Mouse (Mus musculus): ENCODE results near the gene Gm47791.

Gene Gm47791

DNA sequence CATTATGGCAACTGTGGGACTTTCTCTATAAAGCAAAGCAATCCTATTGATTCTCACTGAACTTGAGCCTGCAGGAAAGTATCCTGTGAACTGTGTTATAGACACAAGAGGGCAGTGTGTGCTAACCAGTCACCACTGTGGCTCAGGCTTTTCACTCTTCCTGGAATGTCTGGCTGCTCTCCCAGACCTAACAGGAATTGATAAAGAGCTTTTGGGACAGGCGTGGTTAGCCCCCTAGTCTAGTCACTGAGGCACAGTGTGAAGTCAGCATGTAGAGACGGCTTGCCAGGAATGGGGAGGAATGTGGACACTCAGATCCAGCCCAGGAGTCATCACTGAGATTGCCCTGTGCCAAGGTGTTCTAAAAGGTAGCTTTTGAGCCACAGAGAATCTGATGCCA lies 16.4 kb upstream of the Gm47791 start:
- DNase-seq (ENCODE audit: low read depth, low spot score) = peak; percentile 61

DNA sequence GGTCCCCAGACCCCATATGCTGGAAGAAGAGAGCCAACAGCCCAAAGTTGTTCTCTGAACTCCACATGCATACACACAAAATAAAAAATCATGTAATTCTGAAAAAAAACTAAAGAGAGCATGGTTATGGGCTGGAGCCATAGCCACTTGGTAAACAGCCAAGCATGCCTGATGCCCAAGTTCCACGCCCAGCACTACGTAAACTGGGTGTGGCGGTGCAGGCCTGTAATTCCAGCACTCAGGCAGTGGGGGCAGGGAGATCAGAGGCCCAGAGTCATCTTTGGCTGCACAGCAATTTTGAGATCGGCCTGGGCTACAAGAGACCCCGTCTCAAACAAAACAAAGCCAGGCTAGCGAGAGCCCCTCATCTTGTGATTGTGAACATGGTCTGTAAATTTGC lies 14.5 kb upstream of the Gm47791 start:
- DNase-seq (ENCODE audit: low read depth, low spot score) = peak; percentile 35

DNA sequence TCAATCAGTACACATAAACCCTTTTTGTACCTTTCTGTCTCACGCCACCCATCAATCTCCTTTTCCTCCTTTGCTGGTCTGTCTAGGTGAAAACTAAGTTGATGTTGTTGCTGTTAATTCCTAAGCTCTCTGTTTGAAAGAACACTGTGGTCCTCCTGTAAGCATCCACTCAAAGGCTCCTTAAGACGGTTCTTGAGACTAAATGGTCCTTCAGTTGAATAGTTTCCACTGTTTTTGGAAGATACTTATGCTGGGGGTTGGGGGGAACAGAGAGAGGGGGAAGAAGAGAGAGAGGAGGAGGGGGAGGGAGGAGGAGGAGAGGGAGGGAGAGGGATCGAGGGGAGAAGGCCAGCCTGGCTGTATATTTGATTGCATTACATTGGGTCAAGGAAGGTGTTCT lies 12.5 kb upstream of the Gm47791 start:
- no peak for DNase-seq (ENCODE audit: low read depth, low spot score)

DNA sequence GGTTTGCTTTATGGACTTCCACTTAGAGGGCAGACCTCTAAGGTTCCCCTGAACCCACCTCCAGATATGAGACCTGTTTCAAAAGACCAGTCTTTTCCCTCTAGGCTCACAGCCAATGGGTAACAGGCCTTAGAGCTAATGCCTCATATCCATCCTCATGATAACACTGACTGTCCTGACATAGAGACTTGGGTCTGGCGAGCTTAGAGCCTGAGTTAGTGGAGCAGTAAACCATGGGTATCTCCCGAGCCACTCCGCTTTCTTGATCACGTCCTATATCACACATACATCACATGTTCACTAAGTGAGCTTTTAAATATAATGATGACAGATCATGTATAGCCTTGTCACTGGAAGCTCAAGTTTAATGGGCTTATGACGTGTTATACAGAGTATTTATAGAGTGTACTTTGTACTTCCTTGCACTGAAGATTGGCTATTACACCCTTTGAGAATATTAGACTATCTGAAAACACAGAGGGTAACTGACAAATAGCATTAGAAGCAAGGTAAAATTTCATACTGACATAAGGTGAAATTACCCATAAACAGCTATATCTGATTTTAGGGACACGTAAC lies 8.4 kb upstream of the Gm47791 start:
- no peak for DNase-seq (ENCODE audit: low read depth, low spot score)

DNA sequence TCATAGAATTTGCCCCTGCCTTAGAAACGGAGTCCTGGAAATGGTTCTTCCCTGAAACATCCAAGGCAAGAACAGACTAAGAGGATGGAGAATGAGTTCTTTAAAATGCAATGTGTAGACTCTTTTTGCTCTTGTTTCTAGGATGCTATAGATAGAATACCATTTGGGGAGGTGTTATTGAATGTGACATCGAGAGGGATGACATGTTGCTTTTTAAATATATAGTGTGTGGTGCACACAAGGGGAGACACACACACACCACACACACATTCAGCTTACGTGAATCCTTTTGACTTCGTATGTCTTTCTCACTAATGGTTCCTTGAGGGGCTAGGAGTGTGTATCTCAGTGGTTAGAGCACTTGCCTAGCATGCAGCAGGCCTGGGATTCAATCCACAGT lies 4.2 kb upstream of the Gm47791 start:
- no peak for DNase-seq (ENCODE audit: low read depth, low spot score)

DNA sequence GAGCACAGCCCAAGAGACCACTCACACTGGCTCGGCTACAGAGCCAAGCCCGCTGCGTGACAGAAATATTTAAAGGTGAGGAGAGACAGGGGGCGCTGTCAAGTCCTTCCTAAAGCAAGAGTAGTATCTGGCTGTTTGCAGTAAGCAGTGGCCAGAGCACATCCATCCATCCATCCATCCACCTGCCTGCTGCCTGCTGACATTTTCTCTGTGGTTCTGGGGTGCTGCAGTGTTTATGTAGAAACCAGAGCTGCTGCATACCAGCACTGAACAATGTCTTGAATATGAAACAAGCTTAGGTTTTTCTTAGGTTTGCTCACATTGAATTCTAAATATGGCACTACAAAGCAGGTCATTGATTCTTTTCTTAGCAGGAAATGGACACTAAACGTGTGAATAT lies 2.2 kb upstream of the Gm47791 start:
- DNase-seq (ENCODE audit: low read depth, low spot score) = no peak

DNA sequence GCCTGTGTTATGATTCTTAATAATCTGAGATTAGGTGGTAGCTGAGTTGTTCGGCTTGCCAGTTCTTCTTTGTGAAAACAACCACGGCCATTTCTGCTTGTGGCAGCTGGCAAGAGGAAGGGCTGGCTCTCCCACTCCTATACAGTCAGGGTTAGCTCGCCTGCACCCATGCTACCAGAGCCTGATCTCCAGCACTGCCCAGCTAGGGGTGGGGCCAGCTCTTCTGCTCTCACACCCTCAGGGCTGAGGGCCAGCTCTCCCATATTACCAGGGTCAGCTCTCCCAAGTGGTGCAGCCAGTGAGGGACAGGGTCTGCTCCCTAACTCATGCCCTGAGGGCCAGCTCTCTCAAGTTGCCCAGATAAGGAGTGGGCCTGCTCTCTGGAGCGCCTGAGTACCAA lies 1.4 kb upstream of the Gm47791 start:
- DNase-seq (ENCODE audit: low read depth, low spot score) = no peak

DNA sequence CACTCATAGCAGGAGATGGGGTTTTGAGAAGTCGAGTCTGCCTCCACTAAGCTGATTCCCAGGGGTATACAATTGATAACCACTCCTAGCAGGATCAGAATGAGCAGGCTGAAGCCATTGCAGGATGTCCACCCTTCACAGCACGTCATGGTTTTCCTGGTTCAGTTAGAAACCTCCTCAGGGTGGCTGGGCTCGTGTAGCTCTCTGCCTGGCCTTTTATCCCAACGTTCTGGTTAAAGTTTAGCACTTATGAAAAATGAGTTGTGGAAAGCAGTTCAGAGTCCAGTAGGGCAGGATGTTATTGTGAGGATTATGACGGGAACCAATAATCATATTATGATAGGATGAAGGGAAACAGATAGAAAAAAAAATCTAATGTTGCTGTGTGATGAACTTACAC lies 2.8 kb downstream of the Gm47791 start, which contains the start of gene Tm4sf20:
Gene Tm4sf20 (minus strand): TSS at position 193 of the 400 bp plus-strand sequence.
- DNase-seq (ENCODE audit: low read depth, low spot score) = no peak

DNA sequence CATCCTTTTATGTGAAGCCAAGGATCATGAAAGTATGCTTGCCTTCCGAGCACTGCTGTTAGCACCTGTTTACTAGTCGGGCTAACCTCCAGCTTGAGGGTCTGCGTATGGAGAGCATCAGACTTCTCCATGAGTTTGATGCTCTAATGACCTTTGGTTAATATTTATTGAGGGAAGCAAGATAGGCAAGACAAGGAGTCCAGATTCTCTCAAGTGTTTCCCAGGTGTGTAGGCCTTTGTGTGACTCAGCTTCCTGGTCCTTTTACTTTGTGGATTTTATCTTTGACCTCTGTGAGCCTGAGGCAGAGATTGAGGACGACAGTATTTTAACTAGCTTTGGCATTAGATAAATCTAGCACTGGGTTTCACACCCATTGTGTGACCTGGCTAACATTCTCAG lies 4.4 kb downstream of the Gm47791 start:
- DNase-seq (ENCODE audit: low read depth, low spot score) = no peak

DNA sequence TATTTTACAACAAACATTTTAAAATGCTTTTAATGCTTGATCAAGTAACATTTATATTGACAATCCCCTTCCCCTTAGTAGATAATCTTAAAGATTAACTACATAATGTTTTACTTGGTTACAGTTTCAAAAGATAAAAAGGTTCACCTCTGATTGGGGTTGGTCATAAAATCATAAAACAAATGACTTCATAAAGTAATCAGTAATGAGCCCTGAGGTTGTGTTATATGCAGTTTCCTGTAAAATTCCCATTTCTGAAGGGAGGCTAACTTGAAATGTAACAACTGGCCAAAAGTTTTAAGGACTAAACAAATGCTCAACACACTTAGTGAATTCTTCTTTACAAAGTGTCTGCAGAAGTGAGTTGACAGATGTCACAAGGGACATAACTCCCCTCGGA lies 4.8 kb downstream of the Gm47791 start:
- DNase-seq (ENCODE audit: low read depth, low spot score) = no peak

DNA sequence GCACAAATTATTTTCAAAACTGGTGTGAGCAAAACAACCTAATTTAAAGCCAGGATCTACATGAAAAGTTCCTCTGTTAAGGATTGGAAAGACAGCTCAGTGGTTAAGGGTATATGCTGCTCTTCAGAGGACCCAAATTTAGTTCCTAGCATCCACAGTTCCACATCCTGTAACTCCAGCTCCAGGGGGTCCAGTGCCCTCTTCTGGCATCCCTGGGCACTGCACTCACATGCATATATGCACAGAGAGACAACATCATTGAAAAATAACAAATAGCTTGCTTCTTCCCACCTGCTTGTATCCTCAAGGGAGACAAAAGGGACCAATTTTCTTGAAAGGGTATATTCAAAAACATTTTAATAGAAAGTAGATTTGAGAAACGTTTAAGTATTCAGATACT lies 8.8 kb downstream of the Gm47791 start:
- DNase-seq (ENCODE audit: low read depth, low spot score) = no peak

DNA sequence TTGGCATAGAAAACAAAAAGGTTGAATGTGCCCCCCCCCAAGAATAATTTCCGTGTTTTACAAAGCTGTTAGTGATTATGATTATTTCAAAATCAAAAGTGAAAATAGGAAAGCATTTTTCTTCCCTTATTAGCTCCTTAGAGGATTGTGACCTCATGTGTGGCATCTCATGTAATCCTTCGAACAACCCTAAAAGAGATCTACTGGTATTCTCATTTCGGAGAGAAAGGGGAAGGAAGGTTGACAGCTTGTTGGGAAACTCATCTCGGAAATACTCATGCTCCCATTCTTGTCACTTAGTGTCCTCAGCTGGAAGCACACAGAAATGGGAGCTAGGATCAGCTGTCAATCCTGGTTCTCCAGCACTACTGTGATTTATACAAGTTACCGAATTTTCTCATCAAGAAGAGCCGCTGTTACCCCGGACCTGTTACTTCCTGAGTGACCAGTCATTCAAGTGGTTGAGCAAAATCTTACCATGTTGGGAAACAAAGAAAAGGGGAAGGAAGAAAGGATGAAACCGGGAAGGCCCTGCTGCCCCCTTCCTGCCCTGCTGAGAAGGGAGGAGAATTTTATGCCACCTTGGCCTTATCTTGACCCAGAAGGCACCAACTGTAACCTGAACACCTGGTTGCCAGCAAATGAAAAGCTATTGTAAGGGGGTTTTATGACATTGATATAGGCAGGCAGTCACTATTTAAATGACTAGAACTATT lies 9.4 kb downstream of the Gm47791 start:
- DNase-seq (ENCODE audit: low read depth, low spot score) = no peak

DNA sequence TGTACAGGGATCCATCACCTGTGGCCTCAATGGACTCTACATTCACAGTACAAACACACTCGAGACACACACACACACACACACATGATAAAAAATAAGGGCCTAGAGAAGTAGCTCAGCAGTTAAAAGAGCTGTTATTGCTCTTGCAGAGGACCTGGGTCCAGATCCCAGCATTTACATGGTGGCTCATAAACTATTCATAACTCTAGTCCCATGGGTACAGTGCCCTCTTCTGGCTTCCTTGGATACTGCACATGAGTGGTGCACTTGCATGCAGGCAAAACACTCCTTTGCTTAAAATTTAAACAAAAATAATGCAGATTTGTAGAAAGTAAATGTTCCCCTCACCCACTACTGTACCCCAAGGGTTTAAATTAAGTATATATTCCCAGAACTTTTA lies 11.5 kb downstream of the Gm47791 start:
- no peak for DNase-seq (ENCODE audit: low read depth, low spot score)

DNA sequence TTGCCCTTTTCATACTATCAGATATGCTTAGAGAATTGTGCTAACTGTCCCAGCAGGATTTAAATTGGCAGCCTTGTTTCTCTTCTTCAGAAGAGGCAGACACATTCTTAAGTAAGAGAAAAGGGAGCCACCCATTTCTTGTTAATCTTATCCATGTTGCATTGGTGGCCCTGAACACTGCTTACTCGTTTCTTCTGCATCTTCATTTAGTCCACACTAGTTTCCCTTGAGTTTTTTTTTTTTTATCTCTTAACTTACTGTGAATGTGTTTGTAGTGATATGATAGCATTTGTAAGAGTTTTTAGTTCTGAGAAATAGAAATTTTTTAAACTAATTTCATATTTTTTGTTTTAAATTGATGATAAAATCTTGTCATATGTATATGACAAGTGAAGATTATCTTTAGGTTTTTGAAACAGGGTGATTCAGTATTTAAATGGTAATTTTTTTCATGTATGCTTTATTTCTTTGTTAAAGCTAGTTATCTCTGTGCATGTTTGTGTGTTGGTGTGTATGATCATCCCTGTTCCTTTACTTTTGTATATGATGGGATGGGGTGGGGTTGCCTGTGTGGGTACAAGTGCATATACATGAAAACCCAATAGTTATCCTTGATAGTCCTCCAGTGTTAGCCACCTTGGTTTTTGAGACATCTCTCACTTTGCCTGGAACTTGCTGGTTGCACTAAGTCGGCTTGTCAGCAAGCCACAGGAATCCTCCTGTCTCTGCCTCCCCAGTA lies 23.2 kb downstream of the Gm47791 start:
- DNase-seq (ENCODE audit: low read depth, low spot score) = no peak

DNA sequence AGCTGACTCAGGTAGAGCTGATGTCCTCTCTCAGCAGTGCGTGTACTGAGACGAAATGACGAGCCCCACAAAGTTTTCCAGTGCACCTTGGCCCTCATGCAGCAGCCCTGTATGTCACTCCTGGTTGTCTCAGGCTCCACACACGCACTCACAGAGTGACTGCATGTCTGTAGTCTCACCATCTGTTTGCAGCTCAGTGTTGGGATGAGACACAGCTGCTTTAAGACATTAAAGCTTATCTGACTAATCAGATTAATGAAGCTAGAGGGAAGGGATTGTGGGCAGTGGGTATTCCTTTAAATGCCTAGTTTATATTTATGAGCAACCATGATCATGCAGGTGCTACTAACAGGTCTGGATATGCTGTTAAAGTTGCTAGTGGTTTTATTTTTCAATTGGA lies 24.6 kb downstream of the Gm47791 start:
- DNase-seq (ENCODE audit: low read depth, low spot score) = no peak

DNA sequence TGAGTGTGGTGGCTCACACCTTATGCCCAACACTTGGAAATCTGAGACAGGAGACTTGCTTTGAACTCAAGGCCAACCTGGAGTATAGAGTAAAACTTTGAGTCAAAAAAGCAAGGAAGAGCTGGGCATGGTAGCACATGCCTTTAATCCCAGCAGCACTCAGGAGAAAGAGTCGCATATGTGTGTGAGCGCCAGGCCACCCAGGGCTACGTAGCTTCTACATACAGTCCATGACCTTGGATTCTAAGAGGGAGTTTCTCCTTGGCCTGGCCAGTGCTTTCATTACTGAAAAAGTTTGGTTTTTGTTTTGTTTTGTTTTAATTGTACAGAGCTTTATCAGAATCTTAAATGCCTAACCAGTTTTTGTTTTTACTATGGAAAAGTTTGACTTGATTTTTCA lies 27.1 kb downstream of the Gm47791 start:
- no peak for DNase-seq (ENCODE audit: low read depth, low spot score)

DNA sequence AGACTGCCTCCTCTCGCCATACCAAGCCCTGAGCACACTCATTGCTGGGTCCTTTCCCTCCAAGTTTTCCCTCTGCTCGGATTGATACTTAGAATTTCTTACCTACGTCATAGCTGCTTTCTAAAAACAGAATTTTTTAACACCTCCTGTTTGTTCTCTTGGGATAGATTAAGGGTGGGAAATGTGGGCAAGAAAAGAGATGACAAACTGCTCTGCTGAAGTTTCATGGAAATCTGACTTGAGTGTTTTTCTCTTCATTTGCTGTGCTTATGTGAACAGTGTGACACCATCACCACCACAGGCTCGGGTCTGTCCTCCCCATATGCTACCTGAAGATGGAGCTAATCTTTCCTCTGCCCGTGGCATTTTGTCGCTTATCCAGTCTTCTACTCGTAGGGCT lies 29.5 kb downstream of the Gm47791 start:
- no peak for DNase-seq (ENCODE audit: low read depth, low spot score)

DNA sequence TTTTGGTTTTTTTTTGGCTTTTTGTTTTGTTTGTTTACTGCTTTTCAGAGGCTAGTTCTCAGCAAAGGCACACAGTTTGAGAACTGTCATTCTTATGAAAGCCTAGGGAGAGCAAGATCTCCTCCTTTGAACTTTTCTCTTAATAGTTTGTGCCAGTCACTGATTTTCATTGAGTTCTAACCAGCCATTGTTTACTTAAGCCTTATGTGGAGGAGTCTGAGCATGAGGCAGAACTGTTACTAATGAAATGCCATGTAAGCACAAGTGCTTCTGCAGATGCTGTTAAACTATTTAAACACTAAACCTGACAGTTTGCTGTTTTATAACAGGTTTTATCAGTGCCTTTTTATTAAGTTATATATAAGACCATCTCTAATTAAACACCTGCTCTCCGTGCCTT lies 33.0 kb downstream of the Gm47791 start:
- DNase-seq (ENCODE audit: low read depth, low spot score) = no peak

DNA sequence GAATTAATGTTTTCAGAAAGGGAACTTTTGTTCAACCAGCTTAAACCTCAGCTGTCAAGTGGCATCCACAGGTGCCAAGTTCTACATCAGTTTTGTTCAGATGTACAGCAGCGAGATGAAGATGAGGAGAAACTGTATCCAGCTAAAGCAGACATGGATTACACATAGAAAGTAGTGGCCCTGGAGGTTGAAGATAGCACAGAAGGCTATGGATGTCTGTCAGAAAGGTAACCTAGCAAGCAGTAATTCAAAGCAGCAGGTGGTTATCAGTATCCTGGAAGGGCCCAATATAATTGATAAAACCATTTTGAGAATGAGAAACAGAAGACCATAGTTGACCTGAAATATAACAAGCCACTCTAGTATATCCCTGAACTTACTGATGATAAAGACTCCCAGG lies 37.7 kb downstream of the Gm47791 start:
- DNase-seq (ENCODE audit: low read depth, low spot score) = no peak

DNA sequence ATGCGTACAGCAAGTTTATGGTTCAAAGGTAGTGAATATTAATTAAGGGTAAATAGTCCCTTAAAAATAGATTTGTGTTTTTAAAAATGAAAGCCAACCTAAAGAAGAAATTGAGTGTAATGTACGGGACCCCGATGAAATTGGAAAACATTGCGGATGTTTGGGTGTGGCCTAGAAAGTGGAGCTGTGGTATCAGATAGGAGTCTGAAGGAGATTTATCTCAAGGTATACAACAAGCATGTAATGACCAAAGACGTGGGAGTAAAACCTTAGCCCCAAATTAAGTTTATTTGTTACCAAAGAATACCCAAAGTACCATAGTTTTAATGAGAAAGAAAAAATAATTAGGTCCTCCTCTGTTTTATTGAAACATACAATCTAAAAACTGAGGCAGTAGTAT lies 44.6 kb downstream of the Gm47791 start:
- DNase-seq (ENCODE audit: low read depth, low spot score) = no peak

DNA sequence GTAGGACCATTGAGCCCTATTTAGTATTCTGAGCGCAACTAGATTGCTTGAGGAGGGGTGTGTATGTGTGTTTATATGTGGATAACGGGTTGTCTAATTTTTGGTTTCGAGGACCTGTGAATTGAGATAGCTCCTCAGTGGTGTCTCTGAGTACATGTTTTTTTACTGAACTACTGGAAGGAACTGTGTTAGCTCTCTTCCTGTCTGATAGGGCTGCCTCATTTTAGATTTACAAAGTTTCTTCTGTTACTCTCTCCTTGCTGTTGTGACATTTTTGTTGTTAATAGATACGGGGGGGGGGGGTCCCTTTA lies 45.2 kb downstream of the Gm47791 start:
- DNase-seq (ENCODE audit: low read depth, low spot score) = no peak

DNA sequence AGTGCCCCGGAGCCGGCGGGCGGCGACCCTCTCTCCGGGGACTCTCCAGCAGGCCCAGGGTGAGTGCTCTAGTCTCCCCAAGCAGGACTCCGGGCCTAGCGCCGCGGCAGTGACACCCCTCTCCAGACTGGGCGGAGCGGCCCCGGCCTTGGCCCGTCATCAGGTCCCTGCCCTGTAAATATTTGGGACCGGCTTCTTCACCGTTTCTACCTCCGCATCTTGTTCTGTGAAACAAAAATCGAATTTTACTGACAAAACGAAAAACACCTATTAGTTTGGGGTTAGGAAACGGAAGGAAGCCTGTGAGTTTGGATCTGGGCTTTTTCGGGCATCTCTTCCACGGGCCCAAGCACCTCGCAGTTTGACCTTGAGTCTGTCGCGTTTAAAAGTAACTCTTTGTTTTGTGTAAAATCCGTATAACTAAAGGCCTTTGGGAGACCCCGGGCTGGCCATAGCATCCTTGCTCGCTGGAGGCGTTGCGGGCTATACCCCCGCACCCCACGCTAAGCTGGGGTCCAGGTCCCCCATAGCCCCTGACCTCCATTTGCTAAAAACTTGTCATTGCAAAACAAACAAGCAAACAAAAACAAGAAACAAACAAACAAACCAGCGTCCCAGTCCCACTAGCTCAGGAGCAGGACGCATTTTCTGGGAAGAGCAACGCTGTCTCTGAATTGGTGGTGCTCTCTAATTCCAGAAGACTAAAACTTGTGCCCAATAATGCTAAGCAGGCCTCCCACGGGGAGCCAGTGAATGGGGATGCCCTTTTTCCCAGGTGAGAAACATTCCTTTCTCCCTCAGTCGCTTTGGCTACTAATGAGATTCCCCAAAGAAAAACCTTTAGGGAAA lies 45.8 kb downstream of the Gm47791 start:
- no peak for DNase-seq (ENCODE audit: low read depth, low spot score)

All from skeletal muscle tissue, adult 2 months (tissue).